Mouse (Mus musculus) erythroblast, adult 5-6 weeks (primary cell): ENCODE results near the gene Arhgef7. TPM values are rescaled to one million over a fixed set of nuclear protein-coding genes. Genes with fewer than 3 reads are reported as not detected.

Experiments
- ATAC-seq: replicated peaks from 2 replicates; pipeline ENCODE4 v1.8.0; 2016; ENCODE audit warnings: moderate number of reproducible peaks, mild to moderate bottlenecking, moderate TSS enrichment, inconsistent platforms; ENCODE audit not compliant: poor library complexity, low FRiP score, severe bottlenecking
- total RNA-seq, 2 experiments: library from RNA; stranded (forward) in 1 of 2; stranded (reverse) in 1 of 2; fragments of 150-400 nt in 1 of 2; fragments of 200-764, 138-1000 nt in 1 of 2; gene quantifications; 2 replicates each; pipeline versions ENCODE4 v1.2.3 to v1.2.4; 2015 to 2017; ENCODE audit warnings: low replicate concordance in 2 of 2

Arhgef7 gene
- total RNA-seq, 2 experiments from 2014 or later, result 1.9 to 5.4 TPM

DNA sequence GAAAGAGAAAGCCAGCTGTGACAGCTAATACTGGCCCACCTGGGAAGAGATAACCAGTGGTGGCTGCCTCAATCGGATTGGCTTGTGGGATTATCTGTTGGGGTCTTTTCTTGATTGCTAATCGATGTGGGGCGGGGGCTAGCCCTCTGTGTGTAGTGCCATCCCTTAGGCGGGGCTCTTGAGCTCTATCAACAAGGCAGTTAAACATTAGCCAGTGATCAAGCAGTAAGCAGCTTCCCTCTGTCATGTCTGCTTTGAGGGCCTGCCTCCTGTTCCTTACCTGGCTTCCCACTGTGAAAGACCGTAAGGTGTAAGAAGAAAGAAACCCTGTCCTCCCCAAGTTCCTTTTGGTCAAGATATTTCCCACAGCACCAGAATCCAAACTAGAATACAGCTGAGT, 17.1 kb upstream of the Arhgef7 start:
- ATAC-seq, result no peak

DNA sequence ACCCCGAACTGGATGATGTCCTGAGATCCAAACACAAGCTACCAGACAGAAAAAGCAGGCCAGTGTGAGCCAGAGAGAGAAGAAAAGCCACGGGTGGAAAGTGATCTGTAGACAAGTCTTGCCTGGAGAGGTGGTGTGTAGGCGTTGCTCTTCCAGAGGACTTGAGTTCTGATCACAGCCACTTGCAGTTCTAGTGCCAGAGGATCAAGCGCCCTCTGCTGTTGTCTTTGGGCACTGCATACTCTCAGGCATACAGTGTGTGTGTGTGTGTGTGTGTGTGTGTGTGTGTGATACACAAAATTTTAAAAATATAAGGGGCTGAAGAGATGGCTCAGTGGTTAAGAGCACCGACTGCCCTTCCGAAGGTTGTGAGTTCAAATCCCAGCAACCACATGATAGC, 15.3 kb upstream of the Arhgef7 start:
- no peak; the same call in 1 of the 2 replicates for ATAC-seq

DNA sequence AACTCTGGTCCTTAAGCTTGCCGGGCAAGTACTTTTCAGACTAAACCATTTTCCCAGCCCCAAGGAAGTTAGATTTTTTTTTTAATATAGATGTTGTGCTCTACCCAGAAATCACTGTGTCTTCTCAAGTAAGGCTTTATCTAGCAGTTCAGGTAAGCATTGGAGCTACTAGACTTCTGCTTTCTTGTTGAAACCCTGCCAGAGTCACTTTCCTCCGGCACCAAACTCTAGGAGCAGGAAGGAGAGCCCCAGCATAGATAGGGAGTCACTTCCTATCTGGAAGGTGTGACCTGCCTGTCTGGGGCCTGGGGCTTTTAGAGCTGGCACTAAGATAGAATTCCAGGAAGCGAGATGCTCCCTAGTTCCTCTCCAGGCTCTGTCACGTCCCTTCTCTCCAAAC, 10.3 kb upstream of the Arhgef7 start:
- ATAC-seq, result no peak

DNA sequence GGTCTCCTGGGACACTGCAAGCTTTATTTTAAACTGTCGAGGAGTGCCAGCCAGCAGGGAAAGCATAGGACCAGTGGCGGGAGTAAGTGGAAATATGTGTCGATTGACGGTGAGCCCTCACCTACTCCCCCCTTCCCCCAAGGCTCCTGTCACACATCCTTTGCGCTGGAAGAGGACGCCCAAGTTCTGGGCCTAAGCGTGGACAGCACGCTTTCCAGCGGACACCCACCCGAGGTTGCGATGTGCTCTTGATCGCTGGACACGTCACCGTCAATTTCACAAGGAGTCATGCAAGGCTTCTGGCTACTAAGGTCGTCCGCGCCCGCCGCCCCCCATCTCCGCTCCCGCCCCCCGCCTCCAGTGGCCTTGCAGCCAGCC, 259 bp upstream of the Arhgef7 start:
- no peak for ATAC-seq

DNA sequence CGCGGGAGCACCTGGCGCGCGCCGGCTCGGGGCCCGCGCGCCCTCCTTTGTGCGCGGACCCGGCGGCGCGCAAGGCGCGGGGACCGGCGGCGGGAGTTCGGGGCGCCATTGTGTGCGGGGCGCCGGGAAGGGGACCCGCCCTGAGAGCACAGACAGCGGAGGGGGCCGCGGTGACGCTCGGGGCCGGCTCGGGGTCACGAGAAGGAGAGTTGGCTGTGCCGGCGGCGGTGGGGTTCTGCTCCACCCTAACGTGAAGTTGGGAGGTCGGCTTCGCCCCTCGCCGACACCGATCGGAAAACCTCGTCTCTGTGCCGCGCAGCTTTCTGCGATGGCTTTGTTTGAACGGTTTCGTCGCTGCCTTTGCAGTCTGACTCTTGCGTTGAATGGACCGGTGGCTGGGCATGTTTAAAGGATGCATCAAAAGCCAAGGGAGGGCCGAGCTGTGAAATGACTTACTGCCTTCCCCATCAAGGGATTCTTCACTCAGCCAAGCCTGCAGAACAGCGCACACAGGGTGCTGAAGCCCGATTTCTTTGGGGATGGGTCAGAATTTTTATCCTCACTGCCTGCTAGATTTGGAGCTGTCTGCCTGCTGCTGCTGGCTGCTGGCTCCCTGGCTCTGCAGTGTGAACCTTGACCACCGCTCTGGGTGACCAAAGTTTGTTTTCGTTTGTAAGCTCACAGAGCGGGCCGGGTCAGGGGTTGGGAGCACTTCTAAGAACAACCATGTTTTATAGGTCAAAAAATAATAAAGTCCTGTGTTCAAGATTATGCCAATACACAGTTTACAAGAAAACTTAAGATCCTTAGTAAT, 1.2 kb downstream of the Arhgef7 start:
- ATAC-seq, result no peak

DNA sequence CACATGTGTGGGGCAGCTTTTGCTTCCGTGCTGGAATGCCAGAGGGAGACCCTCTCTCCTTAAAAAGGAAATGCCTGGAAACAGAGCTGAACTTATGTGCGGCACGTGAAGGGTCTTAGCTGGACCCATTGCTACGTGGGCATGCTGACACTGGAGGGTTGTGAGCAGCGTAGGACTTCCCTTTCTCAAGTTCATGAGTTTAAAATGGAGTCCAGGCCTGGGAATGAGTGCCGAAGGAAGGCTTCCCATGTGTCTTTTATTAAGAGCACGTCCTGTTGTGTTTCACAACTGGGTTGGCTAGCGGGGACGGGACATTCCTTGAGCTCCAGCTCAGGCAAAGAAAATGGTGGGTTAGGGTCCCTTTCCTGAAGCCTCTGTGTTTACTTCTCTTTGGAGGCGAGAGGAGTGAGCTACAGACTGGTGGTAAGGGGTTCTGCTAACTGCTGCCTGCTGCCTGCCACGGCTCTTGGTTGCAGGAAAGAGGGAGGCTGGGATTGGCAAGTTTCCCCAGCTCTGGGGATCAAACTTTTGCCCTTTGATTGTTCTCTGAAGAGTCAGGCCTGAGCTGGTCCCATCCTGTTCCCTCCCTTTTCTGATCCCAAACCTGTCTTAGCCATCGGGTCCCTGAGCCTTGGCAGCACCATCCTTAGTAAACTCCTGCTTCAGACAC, 2.9 kb downstream of the Arhgef7 start:
- no peak for ATAC-seq

DNA sequence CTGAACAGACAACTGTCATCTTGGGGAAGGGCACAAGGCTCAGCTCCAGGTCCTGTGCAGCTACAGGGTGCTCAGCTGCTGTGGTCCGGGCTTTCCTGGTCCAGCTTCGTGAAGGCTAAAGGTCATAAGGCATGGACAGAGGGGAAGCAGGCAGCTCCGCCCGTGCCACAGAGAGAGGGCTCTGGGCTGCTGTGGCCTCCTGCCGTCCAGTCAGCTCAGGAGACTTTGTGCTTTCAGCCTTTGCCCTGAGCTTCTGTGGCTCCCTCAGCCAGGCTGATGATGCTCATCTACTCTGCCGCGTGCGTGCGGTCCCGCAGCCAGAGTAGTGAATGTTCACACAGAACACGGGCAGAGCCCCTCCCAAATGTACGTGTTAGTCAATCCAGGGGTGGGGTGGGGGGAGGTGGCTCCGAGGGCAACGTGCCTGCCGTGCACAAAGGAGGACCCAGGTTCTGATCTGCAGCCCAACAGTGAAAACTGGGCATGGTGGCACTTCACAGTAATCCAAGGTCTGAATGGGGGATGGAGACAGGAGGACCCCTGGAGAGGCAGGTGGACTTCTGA, 8.2 kb downstream of the Arhgef7 start:
- no peak for ATAC-seq

DNA sequence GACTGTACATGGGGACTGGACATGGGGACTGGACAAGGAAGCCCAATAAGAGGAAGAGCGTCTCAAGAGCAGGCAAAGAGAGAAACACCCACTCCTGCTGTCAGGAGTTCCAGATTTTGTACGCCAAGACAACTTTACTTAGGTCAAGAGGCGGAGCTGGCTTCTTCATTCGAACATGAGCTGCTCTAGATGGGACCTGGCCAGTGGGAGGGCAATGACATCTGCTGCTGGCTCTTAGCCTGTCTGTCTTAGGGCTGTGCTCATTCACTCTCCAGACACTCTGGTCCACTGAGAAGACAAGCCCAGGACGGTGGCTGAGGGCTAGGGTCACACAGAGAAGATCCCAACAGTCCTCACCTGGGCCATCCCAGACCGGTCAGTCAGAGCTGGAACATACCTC, 9.6 kb downstream of the Arhgef7 start:
- no peak for ATAC-seq

DNA sequence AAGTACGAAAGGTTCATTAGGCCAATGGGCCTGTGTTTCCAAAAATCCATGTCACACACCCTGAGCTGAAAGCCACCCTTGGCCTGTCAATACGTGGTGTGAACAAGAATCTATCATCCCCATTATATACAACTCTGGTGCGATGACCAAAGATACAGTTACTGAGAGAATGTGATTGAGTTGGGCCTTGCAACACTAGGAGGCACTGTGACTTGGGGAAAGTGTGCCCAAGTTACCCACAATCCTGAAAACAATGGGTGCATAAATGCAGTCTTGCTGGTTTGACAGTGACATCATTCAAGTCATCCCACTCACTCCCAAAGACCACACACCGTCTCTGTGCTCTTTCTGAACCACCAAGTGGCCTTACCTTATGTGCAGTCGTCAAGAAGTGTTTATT, 11.6 kb downstream of the Arhgef7 start:
- ATAC-seq, result no peak

DNA sequence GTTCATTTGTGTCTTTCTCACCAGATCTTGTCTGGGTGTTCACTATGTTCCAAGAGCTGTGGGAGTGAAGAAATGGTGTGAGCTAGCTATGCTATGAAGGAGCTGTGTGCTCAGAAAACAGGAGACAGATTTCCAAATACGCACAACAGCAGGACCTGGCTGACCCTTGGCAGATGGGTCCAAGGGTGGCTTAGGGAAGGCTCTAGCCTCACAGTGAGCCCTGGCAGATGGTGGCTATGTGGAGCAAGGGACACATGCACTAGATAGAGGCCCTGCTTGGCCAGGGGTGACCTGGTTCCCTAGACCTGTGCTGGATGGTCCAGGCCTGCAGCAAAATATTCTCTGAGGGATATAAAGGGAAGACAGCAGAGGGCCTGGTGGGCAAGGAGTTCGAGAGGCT, 13.3 kb downstream of the Arhgef7 start:
- no peak for ATAC-seq

DNA sequence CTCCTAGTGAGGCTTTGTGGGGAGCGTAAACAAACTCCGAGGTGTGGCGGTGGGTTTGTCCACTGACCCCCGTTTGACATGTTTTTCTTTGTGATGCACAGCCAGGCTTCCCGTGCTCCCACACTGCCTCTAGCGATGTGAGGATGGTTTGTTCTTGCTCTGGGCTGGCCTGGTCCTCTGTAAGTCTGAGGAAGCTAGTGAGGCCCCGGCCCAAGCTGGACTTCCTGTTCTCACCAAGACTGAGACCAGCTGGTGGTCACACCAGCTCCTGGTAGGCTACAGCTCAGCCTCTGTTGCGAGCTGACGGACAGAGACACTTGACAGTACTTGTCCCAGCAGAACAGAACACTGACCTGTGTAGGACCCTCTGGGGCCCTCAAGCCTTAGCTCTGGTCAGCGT, 16.1 kb downstream of the Arhgef7 start:
- ATAC-seq, result no peak

DNA sequence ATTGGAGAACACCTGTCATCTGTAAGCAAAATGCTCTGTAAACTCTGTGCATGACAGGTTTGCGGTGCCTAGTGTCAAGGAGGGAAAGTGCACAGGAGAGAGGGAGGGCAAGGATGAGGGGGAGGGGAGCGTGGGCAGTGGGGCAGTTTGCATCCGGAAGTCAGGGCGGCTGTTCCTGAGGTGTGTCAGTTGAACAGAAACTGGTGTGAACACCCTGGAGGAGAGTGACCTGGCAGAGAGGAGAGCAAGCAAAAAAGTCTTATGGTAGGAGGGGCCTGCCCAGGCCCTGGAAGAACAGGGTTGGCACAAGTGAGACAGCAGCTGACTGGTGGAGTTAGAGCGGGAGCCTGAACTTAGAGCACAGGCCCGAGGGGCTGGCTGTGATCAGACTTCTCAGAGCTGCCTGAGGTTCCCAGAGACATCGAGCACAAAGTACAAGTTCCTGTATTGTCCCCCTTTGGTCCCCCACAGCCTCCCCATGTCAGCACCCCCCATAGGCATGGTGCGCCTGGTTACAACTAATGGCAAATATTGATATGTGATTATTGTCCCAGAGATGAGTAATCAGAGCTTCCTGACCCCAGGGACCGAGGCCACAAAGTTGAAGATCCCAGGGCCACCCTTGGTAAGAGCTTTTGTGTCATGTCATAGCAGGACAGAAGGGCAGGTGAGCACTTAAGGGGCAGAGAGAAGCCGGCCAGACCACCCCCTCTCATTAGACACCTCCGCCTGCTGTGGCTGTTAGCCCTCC, 19.5 kb downstream of the Arhgef7 start:
- no peak for ATAC-seq

DNA sequence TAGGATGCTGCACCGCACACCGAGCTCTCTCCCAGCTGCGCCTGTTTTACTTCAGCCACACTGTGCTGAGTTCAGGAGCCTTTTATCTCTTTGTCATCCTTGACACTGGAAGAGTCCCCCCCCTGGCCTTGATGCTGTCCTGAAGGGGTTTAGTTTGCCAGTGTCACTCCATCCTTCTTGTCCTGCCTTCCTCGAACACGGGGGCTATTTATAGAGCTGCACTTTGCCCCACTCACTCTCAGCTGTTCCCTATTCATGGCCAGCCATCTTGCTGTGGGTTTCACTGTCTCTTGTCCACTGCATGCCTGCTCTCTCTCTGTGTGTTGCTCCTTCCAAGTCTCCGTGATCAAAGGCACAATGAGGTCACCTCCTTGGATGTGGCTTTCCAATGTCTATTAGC, 22.0 kb downstream of the Arhgef7 start:
- ATAC-seq, result no peak

DNA sequence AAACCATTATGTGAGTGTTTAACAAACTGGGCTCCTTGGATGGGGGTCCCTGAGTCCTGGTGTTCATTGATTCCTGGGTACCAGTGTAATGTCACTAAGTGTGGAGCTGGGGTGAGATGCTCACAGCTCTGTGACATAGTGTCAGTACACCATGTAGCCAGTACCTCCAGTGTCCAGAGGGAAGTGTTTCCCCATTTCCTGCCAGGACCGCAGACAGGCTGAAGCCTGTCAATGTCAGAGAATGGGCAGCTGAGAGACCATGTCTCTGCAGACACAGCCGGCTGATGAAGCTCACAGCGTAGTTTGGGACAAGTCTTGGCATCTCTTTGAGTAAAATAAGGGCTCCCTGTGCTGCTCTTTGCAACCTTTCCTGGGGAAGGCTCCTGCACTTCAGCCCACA, 24.8 kb downstream of the Arhgef7 start:
- no peak for ATAC-seq

DNA sequence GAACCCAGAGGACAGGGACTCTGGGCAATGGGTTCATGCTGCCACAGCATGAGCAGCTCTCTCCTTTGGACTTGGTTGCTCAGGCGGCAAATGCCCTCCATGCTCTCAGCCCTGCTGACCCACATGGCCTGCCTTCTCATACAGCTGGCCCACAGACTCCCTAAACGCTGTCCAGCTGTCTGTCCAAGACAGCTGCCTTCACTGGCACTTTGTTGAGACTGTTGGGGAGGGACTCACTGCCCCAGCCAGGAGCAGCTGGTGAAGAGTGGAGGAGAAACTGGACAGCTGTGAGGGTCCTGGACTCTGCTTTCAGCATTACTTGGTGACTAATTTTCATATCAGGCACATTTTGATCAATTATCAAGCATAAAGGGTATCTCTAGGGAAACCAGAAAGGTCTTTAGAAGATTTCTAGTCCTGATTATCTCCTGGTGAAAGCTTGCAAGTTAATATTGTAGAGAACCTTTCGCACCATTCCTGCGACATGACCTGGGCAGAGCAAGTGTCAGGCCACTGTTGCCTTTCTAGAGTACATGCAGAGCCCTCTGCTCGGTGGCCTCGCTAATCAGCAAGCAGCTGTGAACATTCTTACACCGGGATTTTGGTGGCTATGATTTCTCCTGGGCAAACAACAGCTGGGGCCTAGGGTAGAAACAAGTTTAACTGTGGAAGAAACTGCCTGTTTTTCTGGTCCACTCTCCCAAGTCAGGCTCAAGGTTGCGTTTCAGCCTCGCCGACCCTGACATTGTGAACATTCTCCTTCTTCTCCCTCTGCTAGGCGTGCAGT, 25.8 kb downstream of the Arhgef7 start:
- no peak for ATAC-seq

DNA sequence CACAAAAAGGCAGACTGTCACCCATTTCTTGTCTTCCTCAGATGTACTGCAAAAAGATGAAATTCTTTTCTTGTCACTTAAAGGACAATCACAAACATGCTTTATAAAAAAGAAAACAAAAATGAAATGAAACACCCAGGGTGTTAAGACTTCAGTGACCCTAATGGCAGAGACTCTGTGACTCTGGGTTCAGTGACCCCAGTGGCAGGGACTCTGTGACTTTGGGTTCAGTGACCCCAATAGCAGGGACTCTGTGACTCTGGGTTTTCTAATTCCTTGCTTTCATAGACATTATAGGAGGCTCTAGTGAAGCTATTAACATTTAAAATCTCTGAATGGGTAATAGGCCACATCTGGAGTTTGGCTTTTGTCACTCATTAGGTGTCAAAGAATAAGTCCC, 27.2 kb downstream of the Arhgef7 start:
- ATAC-seq, result no peak

DNA sequence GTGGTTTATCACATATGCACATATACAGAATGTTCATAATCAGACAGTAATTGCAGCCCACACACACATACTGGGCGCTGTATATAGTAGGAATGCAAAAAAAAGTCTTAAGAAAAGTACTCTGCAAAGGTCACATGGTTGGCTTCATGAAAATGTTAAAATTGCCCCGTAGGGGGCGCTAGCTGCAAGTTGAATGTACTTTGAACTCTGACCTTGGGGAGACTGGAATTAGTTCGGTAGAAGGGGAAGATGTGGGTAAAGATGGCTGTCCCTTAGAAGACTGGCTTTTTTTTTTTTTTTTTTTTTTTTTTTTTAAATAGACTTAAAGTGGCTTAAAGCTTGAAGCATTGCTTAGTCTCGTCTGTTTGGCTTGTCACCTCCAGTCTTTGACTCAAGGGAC, 28.4 kb downstream of the Arhgef7 start:
- ATAC-seq, result peak; percentile 60; the same call in 1 of the 2 replicates

DNA sequence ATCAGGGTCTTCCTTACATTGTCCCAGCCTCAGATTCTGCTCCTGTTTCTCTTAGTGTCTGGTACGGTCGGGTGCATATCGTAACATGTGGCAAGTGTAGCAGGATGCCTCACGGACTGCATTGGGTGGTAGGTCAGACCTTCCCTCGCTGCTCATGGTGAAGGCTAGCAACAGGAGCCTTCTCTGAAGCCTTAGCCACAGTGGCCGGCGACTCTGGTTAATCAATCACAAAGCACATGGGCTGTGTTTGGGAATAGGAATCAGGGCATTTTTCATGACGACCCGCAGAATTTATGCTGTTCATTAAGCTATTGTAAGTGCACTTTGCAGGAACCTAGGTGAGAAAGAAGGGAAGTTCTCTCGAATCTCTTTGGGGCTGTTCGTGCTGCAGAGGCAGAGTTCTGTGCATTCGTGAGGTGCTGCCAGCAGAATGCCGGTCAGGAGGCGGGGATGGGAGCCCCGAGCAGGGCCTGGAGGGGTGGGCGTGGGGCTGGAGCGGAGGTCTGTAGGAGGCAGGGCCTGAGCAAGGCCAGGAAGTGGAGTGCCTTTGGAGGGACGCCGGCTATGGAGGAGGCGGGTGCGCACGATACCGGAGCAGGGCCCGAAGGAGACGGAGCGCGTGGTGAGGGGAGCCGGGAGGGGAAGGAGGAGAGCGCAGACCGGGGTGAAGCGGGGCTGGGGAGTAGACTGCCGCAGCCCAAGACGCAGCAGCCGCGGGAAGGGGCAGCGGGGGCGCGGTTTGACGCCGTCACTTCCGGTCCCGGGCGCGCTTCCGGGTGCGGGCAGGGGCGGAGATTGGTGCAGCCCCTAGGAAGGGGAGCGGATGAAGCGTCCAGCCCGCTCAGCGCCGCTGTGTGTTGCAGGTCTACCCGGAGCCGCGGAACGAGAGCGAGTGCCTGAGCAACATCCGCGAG, 30.3 kb downstream of the Arhgef7 start:
- peak; percentile 92 for ATAC-seq
